ENCODE assay signal across 19 mouse cellular contexts in genomic region chr6:115945633-115946032, GRCm38 (mm10). TPM values are rescaled to one million over a fixed set of nuclear protein-coding genes. Genes with fewer than 3 reads are reported as not detected.
"Had no signal": no experiment of that assay in that cellular context is flagged by ENCODE, and none has a peak within 500 bp of the region (broad histone marks: within the 10 kb centered on the region; RNA-seq: fewer than 3 reads in every experiment).

No protein-coding gene starts in this region.

- H3K36me3 ChIP-seq: limb, embryonic 12.5 days; midbrain, embryonic 13.5 days had no signal

- H3K27ac ChIP-seq: left cerebral cortex, adult 2 months; limb, embryonic 12.5 days; liver, embryonic 14.5 days; midbrain, embryonic 13.5 days had no signal

- H3K9ac ChIP-seq: limb, embryonic 12.5 days; liver, embryonic 14.5 days; midbrain, embryonic 13.5 days had no signal

- ATAC-seq: midbrain, embryonic 13.5 days had no signal

- DNase-seq: kidney, adult 8-10 months; kidney, postnatal 25 days; liver; lung, adult 18-20 months; retina, postnatal 1 day; right cerebral cortex, postnatal 14 days; thymus, postnatal 4 days had no signal

- H3K9me3 ChIP-seq: limb, embryonic 12.5 days; midbrain, embryonic 13.5 days had no signal

- H3K4me2 ChIP-seq: limb, embryonic 12.5 days; midbrain, embryonic 13.5 days had no signal

- H3K27me3 ChIP-seq: midbrain, embryonic 13.5 days had no signal

- H3K4me3 ChIP-seq: left cerebral cortex, adult 2 months; limb, embryonic 12.5 days; midbrain, embryonic 13.5 days had no signal

RNA-seq across cellular contexts. Expression of gene H1foo, which starts 0.9 kb away (rescaled TPM):
- total RNA-seq: layer of hippocampus, postnatal 25 days; left cerebral cortex, adult 2 months; left cerebral cortex, postnatal 14 days; megakaryocyte progenitor cell, adult 5-6 weeks; midbrain, postnatal 0 days; neutrophil, adult 5-6 weeks had no signal
- polyA plus RNA-seq: kidney, embryonic 16.5 days; limb, embryonic 12.5 days; liver, embryonic 14.5 days; lung, embryonic 16.5 days; midbrain, embryonic 13.5 days; midbrain, postnatal 0 days; stomach, embryonic 16.5 days had no signal
